Mouse (Mus musculus): Measurements from ENCODE around the gene 1700013G24Rik.

DNA sequence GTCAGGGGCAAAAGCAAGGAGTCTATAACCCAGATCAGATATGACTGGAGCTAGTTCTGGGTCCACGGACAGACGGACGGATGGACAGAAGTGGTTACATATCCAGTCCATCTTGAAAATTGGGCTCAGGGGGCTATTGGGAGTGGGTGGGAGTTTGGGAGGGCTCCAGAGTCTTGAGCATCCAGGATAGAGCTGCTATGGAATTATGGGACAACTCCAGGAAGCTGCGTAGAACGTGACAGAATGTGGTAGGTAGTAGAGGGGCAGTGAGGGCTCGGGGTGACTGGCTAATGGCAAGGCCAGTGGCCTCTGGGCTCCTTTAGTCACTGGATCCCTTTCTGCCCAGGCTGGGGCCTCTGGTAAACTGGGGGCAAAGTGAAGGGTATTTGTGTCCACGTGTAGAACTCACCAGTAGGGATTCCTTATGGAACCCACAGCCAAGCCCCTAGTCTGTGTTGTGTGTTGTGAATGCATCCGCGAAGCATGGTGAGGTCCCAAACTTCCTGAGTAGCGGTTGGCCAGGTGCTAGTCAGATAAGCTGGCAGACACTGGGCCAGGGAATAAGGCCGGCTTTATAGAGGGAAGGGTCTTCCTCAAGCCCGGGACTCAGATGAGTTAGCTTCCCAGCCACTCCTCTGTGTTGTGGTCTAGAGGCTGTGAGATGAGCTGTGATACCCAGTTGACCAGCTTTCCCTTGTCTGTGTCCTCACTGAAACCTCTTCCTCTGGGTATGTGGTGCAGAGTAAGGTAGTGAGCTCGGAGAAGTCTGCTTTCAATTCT lies 22.4 kb downstream of the 1700013G24Rik start:
- TF ChIP-seq GATA1 (IDR thresholded peaks at IDR 0.05; ENCODE audit: low read length): no peak
- TF ChIP-seq TAL1 (IDR thresholded peaks at IDR 0.05; ENCODE audit: low read length): no peak

All from erythroblast, embryonic 14.5 days (primary cell).